Mouse (Mus musculus) induced T-regulatory cell, adult 2 months (primary cell): ENCODE measurements around the gene Zglp1.

Experiments
- DNase-seq: peaks from one replicate; pipeline ENCODE4 v3.0.0-alpha.2; 2012; ENCODE audit warnings: low read depth

Zglp1 gene

DNA sequence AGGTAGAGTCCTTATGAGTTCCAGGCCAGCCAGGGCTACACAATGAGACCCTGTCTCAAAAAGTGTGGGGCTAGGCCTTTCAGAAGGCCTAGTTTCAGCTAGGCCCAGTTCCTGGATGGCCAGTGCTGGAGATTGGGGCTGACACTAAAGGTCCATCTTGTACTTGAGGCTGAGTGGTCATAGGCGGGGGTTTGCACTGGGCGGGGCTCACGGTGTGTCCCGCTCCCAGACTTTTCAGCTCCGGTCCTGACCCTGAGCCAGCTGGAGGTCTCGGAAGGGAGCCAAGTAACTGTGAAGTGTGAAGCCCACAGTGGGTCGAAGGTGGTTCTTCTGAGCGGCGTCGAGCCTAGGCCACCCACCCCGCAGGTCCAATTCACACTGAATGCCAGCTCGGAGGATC lies 40.0 kb downstream of the Zglp1 start:
- no peak for DNase-seq

DNA sequence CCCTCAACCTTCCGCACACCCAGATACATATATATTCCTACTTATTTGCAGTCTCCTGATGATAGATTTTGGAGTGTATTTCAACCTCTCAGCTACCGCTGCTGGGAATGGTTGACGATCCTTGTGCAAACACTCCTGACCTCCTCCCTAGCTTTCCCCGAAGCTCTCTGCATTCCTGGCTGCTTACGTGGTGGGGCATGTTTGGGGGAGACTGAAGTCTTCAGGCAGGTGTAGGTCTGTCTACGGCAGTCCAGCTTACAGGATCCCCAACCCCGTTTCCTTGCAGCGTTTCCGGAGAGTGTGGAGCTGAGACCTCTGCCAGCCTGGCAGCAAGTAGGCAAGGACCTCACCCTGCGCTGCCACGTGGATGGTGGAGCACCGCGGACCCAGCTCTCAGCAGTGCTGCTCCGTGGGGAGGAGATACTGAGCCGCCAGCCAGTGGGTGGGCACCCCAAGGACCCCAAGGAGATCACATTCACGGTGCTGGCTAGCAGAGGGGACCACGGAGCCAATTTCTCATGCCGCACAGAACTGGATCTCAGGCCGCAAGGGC lies 41.6 kb downstream of the Zglp1 start:
- no peak for DNase-seq

DNA sequence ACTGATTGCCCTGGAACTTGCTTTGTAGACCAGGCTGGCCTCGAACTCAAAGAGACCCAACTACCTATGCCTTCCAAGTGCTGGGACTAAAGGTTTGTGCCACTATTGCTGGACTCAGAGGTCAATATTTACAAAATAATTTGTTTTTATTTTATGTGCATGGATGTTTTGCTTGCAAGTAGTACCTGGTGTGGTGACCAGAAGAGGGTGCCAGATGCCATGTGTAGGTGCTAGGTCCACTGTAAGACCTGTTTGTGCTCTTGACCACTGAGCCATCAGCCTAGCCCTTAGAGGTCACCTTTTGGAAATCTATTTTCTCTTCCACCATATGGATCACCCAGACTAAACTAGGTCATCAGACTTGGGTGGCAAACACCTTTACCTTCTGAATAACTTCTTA lies 44.2 kb downstream of the Zglp1 start:
- no peak for DNase-seq

DNA sequence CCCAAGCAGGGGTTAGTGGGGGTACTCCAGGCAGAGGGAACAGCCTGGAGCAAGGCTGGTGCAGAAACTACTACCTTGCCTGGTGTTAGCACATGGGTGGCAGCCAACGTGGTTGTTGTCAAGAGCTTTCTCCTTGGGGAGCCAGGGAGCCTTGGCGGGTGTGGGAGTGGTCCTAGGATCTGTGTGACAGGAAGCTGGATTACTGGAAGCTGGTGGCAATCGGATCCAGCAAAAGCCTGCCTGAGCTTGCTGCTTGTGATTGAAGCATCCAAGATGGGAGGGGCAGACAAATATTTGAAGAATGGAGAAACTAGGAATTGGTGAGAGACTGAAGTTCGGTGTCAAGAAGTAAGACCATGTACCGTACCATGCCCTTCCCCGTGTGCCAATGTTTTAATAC lies 44.6 kb downstream of the Zglp1 start:
- no peak for DNase-seq

DNA sequence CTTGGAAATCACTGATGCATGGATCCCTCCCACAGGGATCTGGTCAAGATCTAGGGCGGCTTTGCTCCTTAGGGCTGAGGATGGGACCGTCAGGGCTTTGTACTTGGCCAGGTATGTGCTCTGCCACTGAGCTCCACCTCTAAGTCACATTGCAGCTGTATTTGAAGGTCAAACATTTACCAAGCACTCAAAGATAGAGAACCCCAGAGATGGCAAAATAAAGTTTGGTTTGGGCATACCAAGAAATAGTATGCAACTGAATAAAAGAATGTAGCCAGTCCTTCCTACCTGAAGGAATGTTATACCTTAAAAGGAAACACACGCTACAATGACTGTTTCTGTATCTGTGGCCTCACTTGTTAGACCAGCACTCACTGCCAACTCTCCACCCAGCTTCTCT lies 45.5 kb downstream of the Zglp1 start:
- no peak for DNase-seq

DNA sequence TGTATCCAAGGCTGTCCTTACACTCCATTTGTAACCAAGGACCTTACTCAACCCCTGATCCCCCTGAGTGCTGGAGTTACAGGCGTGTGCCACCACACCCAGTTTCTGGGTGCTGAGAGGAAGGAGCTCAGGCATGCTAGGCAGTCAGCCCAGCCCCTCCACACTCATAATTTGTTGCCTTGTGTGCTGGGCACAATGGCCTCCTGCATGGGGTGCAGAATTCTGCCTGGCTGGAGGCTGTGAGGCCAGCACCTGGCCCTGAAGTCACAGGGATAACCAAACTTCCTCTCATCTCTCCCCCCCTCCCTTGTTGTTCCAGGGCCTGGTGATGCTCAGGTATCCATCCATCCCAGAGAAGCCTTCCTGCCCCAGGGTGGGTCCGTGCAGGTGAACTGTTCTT lies 48.3 kb downstream of the Zglp1 start:
- no peak for DNase-seq

DNA sequence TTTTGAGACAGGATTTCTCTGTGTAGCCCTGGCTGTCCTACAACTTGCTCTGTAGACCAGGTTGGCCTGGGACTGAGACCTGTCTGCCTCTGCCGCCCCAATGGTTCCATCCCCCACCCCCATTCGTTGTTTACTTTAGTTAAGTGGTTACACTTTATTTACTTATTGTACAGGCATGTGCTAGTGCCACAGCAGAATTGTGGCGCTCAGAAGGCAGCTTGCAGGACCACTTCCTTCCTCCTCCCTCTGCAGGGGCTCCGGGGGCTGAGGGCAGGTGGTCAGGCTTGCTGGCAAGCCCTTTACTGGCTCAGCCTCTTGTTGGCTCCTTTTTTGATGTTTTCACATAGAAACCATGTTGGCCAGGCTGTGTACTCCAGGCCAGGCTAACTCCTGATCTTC lies 49.7 kb downstream of the Zglp1 start:
- peak; percentile 53 for DNase-seq

DNA sequence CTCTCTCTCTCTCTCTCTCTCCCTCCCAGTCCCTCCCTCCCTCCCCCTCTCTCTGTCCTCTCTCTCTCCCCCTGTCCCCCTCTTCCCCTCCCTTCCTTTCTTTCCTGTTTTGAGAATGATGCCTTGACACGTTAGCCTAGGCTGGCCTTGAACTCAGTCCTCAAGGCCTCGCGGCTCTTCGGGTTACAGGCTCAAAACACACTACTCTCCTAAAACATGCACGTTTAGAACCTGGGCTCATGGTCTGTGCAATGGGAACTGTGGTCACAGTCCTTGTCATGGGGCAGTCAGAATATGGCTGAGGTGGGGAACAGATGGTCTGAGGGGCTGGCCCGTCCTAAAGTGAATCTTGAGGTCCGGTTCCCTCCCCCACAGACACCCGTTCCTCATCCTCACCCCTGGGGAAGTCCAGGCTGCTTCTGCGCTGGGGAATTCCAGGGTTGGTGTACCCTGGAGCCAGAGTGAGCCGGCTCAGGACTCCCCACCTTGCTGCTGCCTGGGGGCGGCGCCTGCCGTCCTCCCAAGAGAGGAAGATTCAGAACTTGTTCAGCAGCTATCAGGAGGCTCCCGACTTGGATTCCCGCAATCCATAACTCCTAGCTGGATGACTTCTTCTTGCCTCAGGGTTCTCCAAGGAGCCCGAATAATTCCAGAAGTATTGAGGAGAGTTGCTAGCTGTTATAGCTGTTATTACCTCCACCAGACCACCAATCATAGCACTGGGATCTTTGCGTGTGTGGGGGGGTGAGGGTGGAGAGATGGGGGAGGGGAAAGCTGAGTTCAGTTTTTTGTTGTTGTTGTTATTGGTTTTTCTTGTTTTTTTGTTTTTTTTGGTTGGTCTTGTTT lies 50.3 kb downstream of the Zglp1 start:
- DNase-seq = peak; percentile 79

DNA sequence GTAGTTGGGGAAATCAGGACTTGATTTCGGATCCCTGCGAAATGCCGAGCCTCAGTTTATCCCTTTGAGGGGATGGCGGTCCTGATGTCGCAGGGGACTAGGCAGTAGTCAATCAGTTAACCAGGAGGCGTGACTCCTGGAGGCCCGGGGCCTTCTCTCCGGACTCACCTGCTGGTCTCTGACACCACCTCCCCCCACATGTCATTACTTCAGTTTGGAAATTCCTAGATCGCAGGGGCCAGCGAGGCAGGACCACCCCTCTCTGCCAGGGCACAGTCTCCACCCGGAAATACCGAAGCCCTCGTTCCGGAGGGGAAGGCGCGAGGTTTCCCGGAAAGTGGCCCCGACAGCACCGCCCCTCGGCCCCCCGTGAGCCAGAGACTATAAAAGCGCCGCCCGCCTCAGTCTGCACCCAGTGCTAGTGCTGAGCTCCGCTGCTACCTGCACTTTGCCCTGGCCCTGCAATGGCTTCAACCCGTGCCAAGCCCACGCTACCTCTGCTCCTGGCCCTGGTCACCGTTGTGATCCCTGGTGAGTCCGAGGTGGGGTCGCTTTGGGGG lies 51.2 kb downstream of the Zglp1 start, which contains the start of gene Icam1:
TSS of gene Icam1 (plus strand) at position 415 of the 560 bp plus-strand sequence.
- DNase-seq = peak; percentile 90

DNA sequence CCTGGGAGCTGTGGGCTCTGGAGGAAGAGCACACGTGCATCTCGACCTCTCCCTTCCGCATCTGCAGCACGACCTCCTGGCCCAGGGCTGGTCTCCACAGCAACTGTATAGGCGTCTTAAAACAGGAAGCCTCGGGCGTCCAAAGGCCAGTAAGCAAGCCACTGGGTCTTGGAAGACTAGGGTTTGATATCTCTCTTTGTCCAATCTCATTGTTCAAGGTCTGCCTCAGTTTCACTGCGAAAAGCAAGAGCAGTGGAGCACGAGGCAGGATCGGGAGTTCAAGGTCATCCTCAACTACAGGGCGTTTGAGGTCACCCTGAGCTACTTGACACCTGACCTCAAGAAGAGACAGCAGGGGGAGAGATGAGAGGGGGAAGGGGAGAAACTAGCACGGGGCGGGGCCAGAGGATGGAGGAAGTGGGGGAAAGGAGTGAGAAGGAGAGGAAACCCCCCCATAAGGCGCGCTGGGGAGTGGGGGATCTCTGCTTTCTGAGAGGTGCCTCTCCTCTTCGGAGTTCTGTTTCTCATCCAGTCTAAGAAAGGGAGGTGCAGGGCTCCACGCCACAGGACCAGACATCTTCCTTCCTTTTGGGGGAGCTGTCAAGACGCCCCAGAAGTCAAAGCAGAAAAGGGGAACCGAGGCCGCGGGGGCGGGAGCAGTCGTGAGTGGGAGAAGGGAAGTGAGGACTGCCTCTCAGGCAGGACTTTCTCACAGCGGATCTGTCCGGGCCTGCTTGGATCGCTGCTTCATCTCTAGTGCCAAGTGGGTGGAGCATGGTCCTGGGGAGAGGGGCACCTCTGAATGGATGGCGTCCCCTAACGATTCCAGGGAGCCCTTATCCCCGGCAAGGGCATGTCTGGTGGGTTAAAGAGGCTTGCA lies 52.0 kb downstream of the Zglp1 start:
- peak; percentile 79 for DNase-seq
